In the genomic region with DNA sequence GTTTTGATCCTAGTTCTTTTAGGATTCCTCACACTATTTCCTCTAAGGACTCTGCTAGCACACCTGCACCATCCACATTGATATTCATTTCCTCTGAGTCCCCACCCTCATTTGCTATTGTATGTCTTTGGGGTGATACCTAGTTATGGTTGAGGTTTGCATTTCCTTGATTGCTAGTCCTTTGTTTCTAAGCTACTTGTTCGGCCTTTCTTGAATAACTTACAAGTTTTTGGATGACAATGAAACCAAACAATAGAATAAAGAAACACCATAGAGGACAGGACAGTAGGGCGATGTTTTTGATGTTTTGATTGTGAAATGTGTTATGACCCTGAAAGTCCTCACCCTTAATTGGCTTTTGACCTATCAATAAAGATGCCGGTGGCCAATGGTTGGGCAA, we compare ENCODE assay signal across 18 mouse cellular contexts.
"Had no signal": no experiment of that assay in that cellular context is flagged by ENCODE, and none has a peak within 500 bp of the region (broad histone marks: within the 10 kb centered on the region; RNA-seq: fewer than 3 reads in every experiment).

No protein-coding gene starts in this region.

- H3K4me3 ChIP-seq: midbrain, embryonic 10.5 days; midbrain, embryonic 12.5 days; myocyte; neural tube, embryonic 12.5 days; stomach, embryonic 15.5 days had no signal

- H3K36me3 ChIP-seq: midbrain, embryonic 10.5 days; midbrain, embryonic 12.5 days; neural tube, embryonic 12.5 days; stomach, embryonic 15.5 days had no signal

- H3K27ac ChIP-seq: liver, embryonic 14.5 days; midbrain, embryonic 10.5 days; midbrain, embryonic 12.5 days; neural tube, embryonic 12.5 days; stomach, embryonic 15.5 days; stomach, postnatal 0 days had no signal

- DNase-seq: lung, adult 18-20 months; lung, embryonic 14.5 days; lung, postnatal 10 days; lung, postnatal 4 days; midbrain, embryonic 14.5 days; retina, postnatal 1 day; right cerebral cortex, adult 18-20 months; right cerebral cortex, postnatal 14 days; thymus, adult 2 months; thymus, postnatal 25 days; thymus, postnatal 4 days had no signal

- H3K9ac ChIP-seq: liver, embryonic 14.5 days; lung, embryonic 14.5 days; midbrain, embryonic 12.5 days; neural tube, embryonic 12.5 days; stomach, embryonic 15.5 days had no signal

- H3K4me1 ChIP-seq: midbrain, embryonic 10.5 days; midbrain, embryonic 12.5 days; neural tube, embryonic 12.5 days; stomach, embryonic 15.5 days had no signal

- H3K9me3 ChIP-seq: midbrain, embryonic 10.5 days; midbrain, embryonic 12.5 days; neural tube, embryonic 12.5 days; stomach, embryonic 15.5 days had no signal
